Mouse (Mus musculus): ENCODE data around the gene Aprt. TPM values are rescaled to one million over a fixed set of nuclear protein-coding genes. Genes with fewer than 3 reads are reported as not detected.
A peak's percentile ranks its signal among the peaks of the same experiment; 100 is the strongest.
"Not testable (repeated sequence)": the region's sequence is repeated elsewhere in the genome, so short reads cannot be mapped to it uniquely, and the experiment has no call there.

Aprt gene
- polyA plus RNA-seq, 2 experiments = 87.5 to 197 TPM

GRCm38 (mm10) chr8:122574264-122574663 lies 2.4 kb downstream of the Aprt start:
- peaks cover 28 to 41% of the 10 kb centered on the region in 2 experiments for H3K4me1 ChIP-seq (replicated peaks; ENCODE audit: control insufficient read depth in 2 of 2, insufficient read depth in 2 of 2, low read length in 1 of 2)
- no peaks in the 10 kb centered on the region for H3K9me3 ChIP-seq (ENCODE audit: control insufficient read depth, low read length)
- 54% methylated on average over 3 of the region's 3 CpGs for WGBS (ENCODE audit: insufficient replicate concordance)
- H3K4me3 ChIP-seq (ENCODE audit: insufficient read depth in 1 of 2, low read depth in 2 of 2, low read length in 2 of 2) = no peak overlapping the region
- H3K9ac ChIP-seq (replicated peaks) = no peak overlapping the region; the same call in 1 of the 2 replicates
- no peaks in the 10 kb centered on the region for H3K27me3 ChIP-seq (ENCODE audit: control insufficient read depth, insufficient read depth, low read length)
- peak overlapping the region; percentile 63 for H3K27ac ChIP-seq
- DNase-seq (ENCODE audit: low read depth in 3 of 3, low spot score in 3 of 3) = no peak
- ATAC-seq (ENCODE audit: insufficient read depth) = peak; percentile 0; the same call in 1 of the 2 replicates
- peak overlapping the region; percentile 82 for H3K4me2 ChIP-seq (ENCODE audit: low read depth)
- TF ChIP-seq CTCF (IDR thresholded peaks at IDR 0.05; ENCODE audit: low read depth) (no peak), EP300 (IDR thresholded peaks at IDR 0.05; ENCODE audit: low read depth) (no peak)
- H3K36me3 ChIP-seq (replicated peaks; ENCODE audit: control insufficient read depth, insufficient read depth, low read depth) = peaks cover 45% of the 10 kb centered on the region

- H3K27me3 ChIP-seq (ENCODE audit: control insufficient read depth, insufficient read depth, low read length) = no peaks in the 10 kb centered on the region
- no peak for DNase-seq (ENCODE audit: low read depth in 3 of 3, low spot score in 3 of 3)
- WGBS (ENCODE audit: insufficient replicate concordance) = 42% methylated on average over 9 of the region's 9 CpGs
- H3K4me2 ChIP-seq (ENCODE audit: low read depth) = no peak overlapping the region
- no peak for ATAC-seq (ENCODE audit: insufficient read depth)
- H3K9me3 ChIP-seq (ENCODE audit: control insufficient read depth, low read length) = no peaks in the 10 kb centered on the region
- H3K4me1 ChIP-seq (replicated peaks; ENCODE audit: control insufficient read depth in 2 of 2, insufficient read depth in 2 of 2, low read length in 1 of 2) = peaks cover 28 to 42% of the 10 kb centered on the region in 2 experiments
- H3K36me3 ChIP-seq (replicated peaks; ENCODE audit: control insufficient read depth, insufficient read depth, low read depth) = peaks cover 50% of the 10 kb centered on the region
- H3K4me3 ChIP-seq (ENCODE audit: insufficient read depth in 1 of 2, low read depth in 2 of 2, low read length in 2 of 2) = no peak overlapping the region
- TF ChIP-seq CTCF (IDR thresholded peaks at IDR 0.05; ENCODE audit: low read depth) = no peak
- TF ChIP-seq EP300 (IDR thresholded peaks at IDR 0.05; ENCODE audit: low read depth) = no peak
- no peak overlapping the region for H3K27ac ChIP-seq
- H3K9ac ChIP-seq (replicated peaks) = no peak overlapping the region
These were observed 3.1 kb downstream of the Aprt start for GRCm38 (mm10) chr8:122573577-122573976.

GRCm38 (mm10) chr8:122573176-122573575 lies 3.5 kb downstream of the Aprt start:
- not testable (repeated sequence) for H3K9ac ChIP-seq (replicated peaks); ATAC-seq (ENCODE audit: insufficient read depth); DNase-seq (ENCODE audit: low read depth in 3 of 3, low spot score in 3 of 3); H3K4me2 ChIP-seq (ENCODE audit: low read depth); H3K27me3 ChIP-seq (ENCODE audit: control insufficient read depth, insufficient read depth, low read length); H3K4me3 ChIP-seq (ENCODE audit: insufficient read depth in 1 of 2, low read depth in 2 of 2, low read length in 2 of 2); H3K9me3 ChIP-seq (ENCODE audit: control insufficient read depth, low read length); H3K27ac ChIP-seq
- 54% methylated on average over 4 of the region's 4 CpGs for WGBS (ENCODE audit: insufficient replicate concordance)
- Histone ChIP-seq H3K4me1 (replicated peaks; ENCODE audit: control insufficient read depth in 2 of 2, insufficient read depth in 2 of 2, low read length in 1 of 2) (peaks cover 28 to 42% of the 10 kb centered on the region in 2 experiments), H3K36me3 (replicated peaks; ENCODE audit: control insufficient read depth, insufficient read depth, low read depth) (peaks cover 50% of the 10 kb centered on the region)

- ATAC-seq (ENCODE audit: insufficient read depth) = no peak
- H3K4me2 ChIP-seq (ENCODE audit: low read depth) = no peak overlapping the region
- no peak overlapping the region for H3K4me3 ChIP-seq (ENCODE audit: insufficient read depth in 1 of 2, low read depth in 2 of 2, low read length in 2 of 2)
- H3K36me3 ChIP-seq (replicated peaks; ENCODE audit: control insufficient read depth, insufficient read depth, low read depth) = peaks cover 50% of the 10 kb centered on the region
- no peak overlapping the region for H3K27ac ChIP-seq
- DNase-seq (ENCODE audit: low read depth in 3 of 3, low spot score in 3 of 3) = no peak
- H3K9ac ChIP-seq (replicated peaks) = no peak overlapping the region
- H3K27me3 ChIP-seq (ENCODE audit: control insufficient read depth, insufficient read depth, low read length) = no peaks in the 10 kb centered on the region
- H3K4me1 ChIP-seq (replicated peaks; ENCODE audit: control insufficient read depth in 2 of 2, insufficient read depth in 2 of 2, low read length in 1 of 2) = peaks cover 28 to 42% of the 10 kb centered on the region in 2 experiments
- 87% methylated on average over 3 of the region's 3 CpGs for WGBS (ENCODE audit: insufficient replicate concordance)
- TF ChIP-seq EP300 (IDR thresholded peaks at IDR 0.05; ENCODE audit: low read depth) (no peak), CTCF (IDR thresholded peaks at IDR 0.05; ENCODE audit: low read depth) (no peak)
- H3K9me3 ChIP-seq (ENCODE audit: control insufficient read depth, low read length) = no peaks in the 10 kb centered on the region
These were observed 4.0 kb downstream of the Aprt start for GRCm38 (mm10) chr8:122572751-122573150.

- DNase-seq (ENCODE audit: low read depth in 3 of 3, low spot score in 3 of 3) = no peak
- Histone ChIP-seq H3K27me3 (ENCODE audit: control insufficient read depth, insufficient read depth, low read length) (no peaks in the 10 kb centered on the region), H3K9ac (replicated peaks) (no peak overlapping the region), H3K36me3 (replicated peaks; ENCODE audit: control insufficient read depth, insufficient read depth, low read depth) (peaks cover 50% of the 10 kb centered on the region), H3K4me3 (ENCODE audit: insufficient read depth in 1 of 2, low read depth in 2 of 2, low read length in 2 of 2) (no peak overlapping the region), H3K4me1 (replicated peaks; ENCODE audit: control insufficient read depth in 2 of 2, insufficient read depth in 2 of 2, low read length in 1 of 2) (peaks cover 31 to 46% of the 10 kb centered on the region in 2 experiments), H3K9me3 (ENCODE audit: control insufficient read depth, low read length) (no peaks in the 10 kb centered on the region), H3K27ac (no peak overlapping the region), H3K4me2 (ENCODE audit: low read depth) (no peak overlapping the region)
- no peak for ATAC-seq (ENCODE audit: insufficient read depth)
- 85% methylated on average over 17 of the region's 17 CpGs for WGBS (ENCODE audit: insufficient replicate concordance)
- TF ChIP-seq CTCF (IDR thresholded peaks at IDR 0.05; ENCODE audit: low read depth) (no peak), EP300 (IDR thresholded peaks at IDR 0.05; ENCODE audit: low read depth) (no peak)
These were observed 4.9 kb downstream of the Aprt start for GRCm38 (mm10) chr8:122571750-122572267.
